Mouse (Mus musculus) liver, postnatal 0 days (tissue): Measurements from ENCODE around the gene Hirip3.

ENCODE experiments used
- CTCF ChIP-seq: sonication (generic); IDR thresholded peaks from 2 replicates; pipeline ENCODE4 v1.5.1; 2016; ENCODE audit warnings: antibody characterized with exemption, low read depth
- EP300 ChIP-seq: IDR thresholded peaks from 2 replicates; pipeline ENCODE4 v1.6.1; 2016; ENCODE audit warnings: antibody characterized with exemption, low read depth, mild to moderate bottlenecking

GRCm38 (mm10) chr7:126817595-126817994, 44.2 kb upstream of the Hirip3 start:
- no peak for TF ChIP-seq CTCF
- TF ChIP-seq EP300, result no peak
